Mouse (Mus musculus): ENCODE results near the gene Spata16. TPM values are rescaled to one million over a fixed set of nuclear protein-coding genes. Genes with fewer than 3 reads are reported as not detected.
"Not testable (repeated sequence)": the region's sequence is repeated elsewhere in the genome, so short reads cannot be mapped to it uniquely, and the experiment has no call there.

The Spata16 gene
- polyA plus RNA-seq, 1 experiment from 2014 or later = not detected

DNA sequence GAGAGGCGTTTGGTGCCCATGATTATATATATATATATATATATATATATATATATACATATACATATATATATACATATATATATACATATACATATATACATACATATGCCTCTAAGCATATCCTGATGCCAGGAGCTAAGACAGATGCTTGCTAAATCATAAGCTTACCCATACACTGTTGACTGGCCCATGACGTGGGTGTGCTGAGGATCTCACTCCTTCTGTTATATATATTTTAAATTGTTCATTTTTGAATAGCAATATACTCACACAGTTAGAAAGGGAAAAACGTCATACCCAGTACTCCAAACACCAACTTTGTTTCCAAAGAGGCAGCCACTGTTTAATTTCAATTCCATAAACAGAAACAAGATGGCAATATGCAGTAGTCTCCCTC, 48.4 kb downstream of the Spata16 start:
- H3K36me3 ChIP-seq (ENCODE audit: control insufficient read depth, insufficient read depth) = no peaks in the 10 kb centered on the region
- H3K4me2 ChIP-seq (ENCODE audit: low read depth, low read length) = no peak overlapping the region
- no peak overlapping the region for H3K4me3 ChIP-seq (ENCODE audit: low read depth, low read length)
- 57% methylated on average over 3 of the region's 3 CpGs for WGBS (ENCODE audit: insufficient replicate concordance)
- no peak overlapping the region for H3K27ac ChIP-seq (ENCODE audit: low read length)
- no peaks in the 10 kb centered on the region for H3K27me3 ChIP-seq (ENCODE audit: control insufficient read depth, insufficient read depth, low read depth, low read length)
- no peak for ATAC-seq (ENCODE audit: low read depth)
- no peaks in the 10 kb centered on the region for H3K9me3 ChIP-seq (replicated peaks; ENCODE audit: control insufficient read depth, low read length)
- no peak overlapping the region for H3K9ac ChIP-seq (ENCODE audit: low read depth, low read length)
- no peaks in the 10 kb centered on the region for H3K4me1 ChIP-seq (ENCODE audit: control insufficient read depth, low read depth, low read length)

DNA sequence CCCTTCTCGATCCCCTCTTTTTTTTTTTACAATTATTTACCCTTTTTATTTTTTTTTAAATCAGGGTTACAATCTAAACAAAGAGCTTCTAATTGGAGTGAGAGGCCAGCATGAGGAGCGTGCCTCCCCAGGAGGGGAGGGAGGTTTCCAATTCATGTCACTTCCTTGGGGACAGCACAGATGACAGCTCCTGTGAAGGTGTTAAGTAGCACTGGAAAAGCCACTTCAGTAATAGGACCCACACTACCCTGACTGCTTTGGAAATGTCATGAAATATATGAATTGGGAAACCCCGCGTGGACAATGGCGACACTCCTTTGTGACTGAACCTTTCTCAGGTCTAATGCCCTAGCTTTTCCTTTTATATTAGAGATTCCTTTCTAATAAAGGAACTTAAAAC, 72.1 kb downstream of the Spata16 start:
- not testable (repeated sequence) for H3K4me1 ChIP-seq (ENCODE audit: control insufficient read depth, low read depth, low read length); H3K27me3 ChIP-seq (ENCODE audit: control insufficient read depth, insufficient read depth, low read depth, low read length); H3K36me3 ChIP-seq (ENCODE audit: control insufficient read depth, insufficient read depth); H3K4me2 ChIP-seq (ENCODE audit: low read depth, low read length); H3K4me3 ChIP-seq (ENCODE audit: low read depth, low read length); ATAC-seq (ENCODE audit: low read depth); H3K9me3 ChIP-seq (replicated peaks; ENCODE audit: control insufficient read depth, low read length); H3K9ac ChIP-seq (ENCODE audit: low read depth, low read length); H3K27ac ChIP-seq (ENCODE audit: low read length)
- 73% methylated on average over 5 of the region's 5 CpGs for WGBS (ENCODE audit: insufficient replicate concordance)

DNA sequence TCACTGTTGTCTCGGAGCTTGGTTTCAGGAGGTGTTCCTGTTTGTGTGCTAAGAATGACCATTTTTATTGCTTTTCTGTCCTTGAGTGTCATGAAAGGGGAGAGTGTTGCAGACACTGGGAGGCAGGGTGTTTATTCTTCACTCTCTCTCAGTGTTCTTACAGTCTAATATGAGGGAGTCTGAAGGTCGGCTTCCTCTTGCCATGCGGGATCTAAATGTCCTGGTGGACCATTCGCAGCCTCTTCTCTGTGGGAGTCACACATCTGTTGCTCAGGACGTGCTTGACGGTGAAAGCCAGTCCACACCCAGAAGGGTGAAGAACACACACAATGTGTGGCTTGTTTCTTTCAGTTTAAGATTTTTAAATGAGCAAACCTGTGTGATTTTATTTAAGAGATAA, 90.1 kb downstream of the Spata16 start:
- H3K4me3 ChIP-seq (ENCODE audit: low read depth, low read length) = no peak overlapping the region

DNA sequence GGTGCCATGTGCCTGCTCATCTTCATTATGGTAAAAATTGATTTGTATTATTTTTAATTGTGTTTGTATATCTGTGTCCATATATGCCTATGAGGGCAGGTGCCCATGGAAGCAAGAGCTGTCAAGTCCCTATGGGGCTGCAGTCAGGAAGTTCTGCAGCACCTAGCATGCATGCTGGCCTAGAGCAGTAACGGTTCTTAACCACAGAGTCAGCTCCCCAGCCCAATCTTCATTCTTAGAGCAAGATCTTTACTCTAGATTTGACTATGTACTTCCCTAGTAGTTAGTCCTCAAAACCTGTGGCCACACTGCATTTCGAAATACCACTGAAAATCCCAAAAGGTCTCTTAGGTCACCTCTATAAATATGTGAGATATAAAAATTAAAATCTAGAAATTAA, 113.1 kb downstream of the Spata16 start:
- H3K9ac ChIP-seq (ENCODE audit: low read depth, low read length) = no peak overlapping the region
- no peak overlapping the region for H3K4me3 ChIP-seq (ENCODE audit: low read depth, low read length)
- no peaks in the 10 kb centered on the region for H3K9me3 ChIP-seq (replicated peaks; ENCODE audit: control insufficient read depth, low read length)
- no peaks in the 10 kb centered on the region for H3K4me1 ChIP-seq (ENCODE audit: control insufficient read depth, low read depth, low read length)
- no peak overlapping the region for H3K27ac ChIP-seq (ENCODE audit: low read length)
- no peak for ATAC-seq (ENCODE audit: low read depth)
- 25% methylated on average over 2 of the region's 2 CpGs for WGBS (ENCODE audit: insufficient replicate concordance)
- H3K4me2 ChIP-seq (ENCODE audit: low read depth, low read length) = no peak overlapping the region
- no peaks in the 10 kb centered on the region for H3K36me3 ChIP-seq (ENCODE audit: control insufficient read depth, insufficient read depth)
- H3K27me3 ChIP-seq (ENCODE audit: control insufficient read depth, insufficient read depth, low read depth, low read length) = no peaks in the 10 kb centered on the region

More for the DNA sequence above, 90.1 kb downstream of the Spata16 start:
- H3K4me2 ChIP-seq (ENCODE audit: low read depth, low read length) = no peak overlapping the region
- H3K36me3 ChIP-seq (ENCODE audit: control insufficient read depth, insufficient read depth) = no peaks in the 10 kb centered on the region
- no peaks in the 10 kb centered on the region for H3K4me1 ChIP-seq (ENCODE audit: control insufficient read depth, low read depth, low read length)
- H3K27ac ChIP-seq (ENCODE audit: low read length) = no peak overlapping the region
- H3K27me3 ChIP-seq (ENCODE audit: control insufficient read depth, insufficient read depth, low read depth, low read length) = no peaks in the 10 kb centered on the region
- WGBS (ENCODE audit: insufficient replicate concordance) = 54% methylated on average over 6 of the region's 6 CpGs
- no peak for ATAC-seq (ENCODE audit: low read depth)
- H3K9ac ChIP-seq (ENCODE audit: low read depth, low read length) = no peak overlapping the region
- H3K9me3 ChIP-seq (replicated peaks; ENCODE audit: control insufficient read depth, low read length) = no peaks in the 10 kb centered on the region

DNA sequence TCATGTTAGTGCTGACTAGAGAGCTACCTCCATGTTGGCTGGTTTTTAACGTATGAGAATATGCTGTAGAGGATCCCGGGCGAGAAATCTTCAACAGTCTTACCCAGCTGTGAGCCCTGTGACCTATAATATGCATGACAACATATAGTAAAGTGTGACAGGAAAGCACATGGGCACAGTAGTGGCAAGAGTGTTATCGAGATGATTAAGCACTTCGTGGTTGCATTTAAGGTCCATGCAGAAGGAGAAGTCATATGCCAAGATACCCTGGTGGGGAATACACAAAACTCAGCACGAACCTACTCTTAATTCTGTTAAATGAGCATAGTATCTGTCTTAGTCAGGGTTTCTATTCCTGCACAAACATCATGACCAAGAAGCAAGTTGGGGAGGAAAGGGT, 115.0 kb downstream of the Spata16 start:
- Histone ChIP-seq H3K36me3 (ENCODE audit: control insufficient read depth, insufficient read depth) (no peaks in the 10 kb centered on the region), H3K4me3 (ENCODE audit: low read depth, low read length) (no peak overlapping the region), H3K27me3 (ENCODE audit: control insufficient read depth, insufficient read depth, low read depth, low read length) (no peaks in the 10 kb centered on the region), H3K27ac (ENCODE audit: low read length) (no peak overlapping the region), H3K4me2 (ENCODE audit: low read depth, low read length) (no peak overlapping the region), H3K9ac (ENCODE audit: low read depth, low read length) (no peak overlapping the region), H3K9me3 (replicated peaks; ENCODE audit: control insufficient read depth, low read length) (no peaks in the 10 kb centered on the region), H3K4me1 (ENCODE audit: control insufficient read depth, low read depth, low read length) (no peaks in the 10 kb centered on the region)
- no peak for ATAC-seq (ENCODE audit: low read depth)
- WGBS (ENCODE audit: insufficient replicate concordance) = 58% methylated on average over 6 of the region's 6 CpGs

DNA sequence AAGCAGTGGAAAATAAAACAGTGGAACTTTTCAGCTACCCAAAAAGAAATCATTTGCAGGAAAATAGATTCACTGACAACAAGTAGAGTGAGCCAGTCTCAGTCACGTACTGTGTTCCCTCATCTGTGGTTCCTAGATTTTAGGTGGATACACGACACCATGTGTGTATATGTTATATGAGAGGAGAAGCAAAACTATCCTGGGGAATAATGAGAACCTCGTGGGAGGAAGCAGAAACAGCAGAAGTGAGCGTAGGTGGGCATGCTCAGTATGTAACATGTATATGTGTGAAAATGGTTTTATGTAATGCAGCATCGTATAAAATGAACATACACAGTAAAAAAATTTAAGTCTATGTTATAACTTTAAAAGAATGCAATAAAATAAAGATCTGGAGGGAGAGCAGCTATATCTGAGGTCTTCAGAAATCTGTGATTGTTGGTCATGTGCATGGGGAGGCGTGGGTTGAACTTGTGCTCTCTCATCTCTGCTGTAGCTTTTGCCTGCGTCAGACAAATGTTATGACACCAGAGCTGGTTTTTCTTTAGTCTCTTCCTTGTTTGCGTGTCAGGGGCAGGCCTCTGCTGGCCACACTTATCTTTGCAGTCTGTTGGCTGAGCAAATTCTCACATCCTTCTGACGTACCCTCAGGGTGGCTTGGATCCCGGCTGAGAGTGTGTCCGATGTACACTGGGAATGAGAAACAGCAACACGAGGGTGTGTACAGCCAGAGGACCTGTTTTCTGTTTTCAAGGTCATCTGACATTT, 156.1 kb downstream of the Spata16 start:
- ATAC-seq (ENCODE audit: low read depth) = no peak
- H3K9ac ChIP-seq (ENCODE audit: low read depth, low read length) = no peak overlapping the region
- H3K27ac ChIP-seq (ENCODE audit: low read length) = no peak overlapping the region
- no peaks in the 10 kb centered on the region for H3K36me3 ChIP-seq (ENCODE audit: control insufficient read depth, insufficient read depth)
- H3K9me3 ChIP-seq (replicated peaks; ENCODE audit: control insufficient read depth, low read length) = no peaks in the 10 kb centered on the region
- no peak overlapping the region for H3K4me2 ChIP-seq (ENCODE audit: low read depth, low read length)
- no peaks in the 10 kb centered on the region for H3K27me3 ChIP-seq (ENCODE audit: control insufficient read depth, insufficient read depth, low read depth, low read length)
- no peaks in the 10 kb centered on the region for H3K4me1 ChIP-seq (ENCODE audit: control insufficient read depth, low read depth, low read length)
- WGBS (ENCODE audit: insufficient replicate concordance) = 55% methylated on average over 12 of the region's 12 CpGs
- H3K4me3 ChIP-seq (ENCODE audit: low read depth, low read length) = no peak overlapping the region

DNA sequence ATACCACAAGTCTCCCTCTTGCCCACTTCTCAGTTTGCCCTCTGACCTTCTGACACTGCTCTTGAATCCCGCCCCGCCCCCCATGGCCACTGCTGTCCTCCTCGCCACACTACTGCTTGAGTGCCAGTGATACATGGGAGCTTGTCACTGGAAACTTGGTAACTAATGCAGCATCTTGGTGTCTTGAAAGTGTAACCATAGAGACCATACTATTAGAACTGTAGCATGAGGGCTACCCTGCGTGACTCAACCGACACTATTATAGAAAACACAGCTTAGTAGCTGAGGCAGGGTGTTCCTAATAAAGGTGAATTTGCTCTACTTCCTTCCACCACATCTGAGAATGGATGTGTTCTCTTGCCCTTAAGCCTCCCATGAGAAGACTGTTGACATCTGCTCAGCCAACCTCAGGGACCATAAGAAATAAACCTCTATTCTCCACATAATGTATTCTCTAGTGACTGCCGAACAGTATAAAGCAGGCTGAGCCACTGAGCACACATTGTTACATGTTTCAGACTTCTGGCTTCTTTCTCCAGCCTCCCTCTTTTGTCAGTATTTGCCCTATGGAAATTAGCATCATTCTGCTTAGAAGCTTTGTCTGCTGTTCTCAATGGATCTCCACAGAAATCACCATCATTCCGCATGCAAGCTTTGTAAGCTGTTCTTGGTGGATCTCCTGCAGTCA, 158.6 kb downstream of the Spata16 start:
- Histone ChIP-seq H3K9me3 (replicated peaks; ENCODE audit: control insufficient read depth, low read length) (no peaks in the 10 kb centered on the region), H3K4me3 (ENCODE audit: low read depth, low read length) (no peak overlapping the region), H3K4me1 (ENCODE audit: control insufficient read depth, low read depth, low read length) (no peaks in the 10 kb centered on the region), H3K36me3 (ENCODE audit: control insufficient read depth, insufficient read depth) (no peaks in the 10 kb centered on the region), H3K4me2 (ENCODE audit: low read depth, low read length) (no peak overlapping the region), H3K27ac (ENCODE audit: low read length) (no peak overlapping the region), H3K27me3 (ENCODE audit: control insufficient read depth, insufficient read depth, low read depth, low read length) (no peaks in the 10 kb centered on the region), H3K9ac (ENCODE audit: low read depth, low read length) (no peak overlapping the region)
- 66% methylated on average over 7 of the region's 7 CpGs for WGBS (ENCODE audit: insufficient replicate concordance)
- no peak for ATAC-seq (ENCODE audit: low read depth)

DNA sequence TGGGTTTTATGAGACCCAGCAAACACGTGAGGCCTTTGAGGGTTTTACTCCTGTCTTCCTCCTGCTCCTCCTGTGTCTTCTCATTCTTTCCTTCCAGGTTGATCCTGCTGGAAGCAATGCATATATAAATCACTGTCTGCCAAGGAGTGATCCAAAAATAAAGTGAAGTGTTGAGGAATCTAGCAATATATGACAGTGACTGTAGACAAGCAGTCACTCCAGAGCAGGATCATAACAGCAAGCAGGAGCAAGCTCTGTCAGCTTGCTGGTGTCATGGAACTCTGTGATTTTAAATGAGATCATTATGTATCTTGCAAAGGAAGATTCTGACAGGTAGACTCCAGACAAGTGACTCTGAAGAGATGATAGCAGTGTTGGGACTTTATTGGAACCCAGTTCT, 159.5 kb downstream of the Spata16 start:
- Histone ChIP-seq H3K4me2 (ENCODE audit: low read depth, low read length) (no peak overlapping the region), H3K36me3 (ENCODE audit: control insufficient read depth, insufficient read depth) (no peaks in the 10 kb centered on the region), H3K9ac (ENCODE audit: low read depth, low read length) (no peak overlapping the region), H3K9me3 (replicated peaks; ENCODE audit: control insufficient read depth, low read length) (no peaks in the 10 kb centered on the region), H3K4me1 (ENCODE audit: control insufficient read depth, low read depth, low read length) (no peaks in the 10 kb centered on the region), H3K27me3 (ENCODE audit: control insufficient read depth, insufficient read depth, low read depth, low read length) (no peaks in the 10 kb centered on the region), H3K4me3 (ENCODE audit: low read depth, low read length) (no peak overlapping the region), H3K27ac (ENCODE audit: low read length) (no peak overlapping the region)
- WGBS (ENCODE audit: insufficient replicate concordance) = 50% methylated on average over 1 of the region's 1 CpGs
- ATAC-seq (ENCODE audit: low read depth) = no peak

DNA sequence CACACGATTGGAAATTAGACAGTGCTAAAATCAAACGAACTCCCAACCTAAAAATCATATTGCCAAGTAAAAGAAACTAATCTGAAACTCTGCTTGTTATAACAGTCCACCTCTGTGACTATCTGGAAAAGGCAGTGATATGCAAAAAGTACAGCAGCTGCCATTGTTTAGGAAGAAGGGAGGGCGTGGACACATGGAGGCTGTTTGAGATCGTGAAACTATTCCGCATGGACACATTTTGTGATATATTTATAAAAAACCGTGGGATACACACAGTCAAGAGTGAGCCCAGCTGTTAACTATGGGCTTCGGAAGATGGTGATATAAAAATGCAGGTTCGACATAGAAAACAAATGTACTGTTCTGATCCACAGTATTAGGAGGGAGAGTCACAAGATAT, 176.9 kb downstream of the Spata16 start:
- no peaks in the 10 kb centered on the region; the same call in 1 of the 2 replicates for H3K9me3 ChIP-seq (replicated peaks; ENCODE audit: control insufficient read depth, low read length)
- no peak for ATAC-seq (ENCODE audit: low read depth)
- WGBS (ENCODE audit: insufficient replicate concordance) = 61% methylated on average over 8 of the region's 8 CpGs
- no peaks in the 10 kb centered on the region for H3K27me3 ChIP-seq (ENCODE audit: control insufficient read depth, insufficient read depth, low read depth, low read length)
- no peak overlapping the region for H3K27ac ChIP-seq (ENCODE audit: low read length)
- H3K36me3 ChIP-seq (ENCODE audit: control insufficient read depth, insufficient read depth) = no peaks in the 10 kb centered on the region
- no peak overlapping the region for H3K4me2 ChIP-seq (ENCODE audit: low read depth, low read length)
- H3K4me1 ChIP-seq (ENCODE audit: control insufficient read depth, low read depth, low read length) = no peaks in the 10 kb centered on the region
- no peak overlapping the region for H3K9ac ChIP-seq (ENCODE audit: low read depth, low read length)
- no peak overlapping the region for H3K4me3 ChIP-seq (ENCODE audit: low read depth, low read length)

Measured in liver, embryonic 16.5 days (tissue).